Mouse (Mus musculus): ENCODE results near the gene Dcpp3.

DNA sequence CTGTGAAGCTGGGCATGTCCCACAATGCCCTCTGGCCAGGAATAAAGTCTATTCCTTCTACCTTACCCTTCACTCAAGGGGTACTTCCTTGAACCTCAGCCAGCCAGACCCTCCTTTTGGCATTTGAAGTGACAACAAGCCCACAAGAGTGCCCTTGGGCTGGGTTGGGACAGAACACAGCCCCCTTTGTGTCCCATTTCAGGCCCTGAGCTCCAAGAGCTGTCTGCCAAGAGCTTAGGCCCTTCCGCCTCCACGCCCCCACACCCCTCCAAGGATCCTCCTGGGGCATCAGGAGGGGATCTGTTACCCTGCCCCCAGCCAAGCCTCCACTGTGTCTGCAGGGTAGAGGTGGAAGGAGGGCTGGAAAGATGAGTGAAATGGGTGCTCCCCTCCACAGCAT lies 40.1 kb upstream of the Dcpp3 start:
- TF ChIP-seq CTCF (conservative IDR thresholded peaks at IDR 0.05; ENCODE audit: low read length): no peak
- no peak for TF ChIP-seq NANOG (IDR thresholded peaks at IDR 0.05; ENCODE audit: borderline replicate concordance, low read length)
- no peak for TF ChIP-seq POU5F1 (IDR thresholded peaks at IDR 0.05; ENCODE audit: borderline replicate concordance, low read length)
